Mouse (Mus musculus) spleen, postnatal 0 days (tissue): ENCODE measurements around the gene Zfp110. TPM values are rescaled to one million over a fixed set of nuclear protein-coding genes. Genes with fewer than 3 reads are reported as not detected.

Experiments
- polyA plus RNA-seq: library from polyadenylated mRNA; unstranded; fragments of >200 nt; fragmentation: Nextera tagmentation; extraction: Ambion mirVana; gene quantifications from 2 replicates; pipeline ENCODE4 v1.2.1, GENCODE M21; 2015

The Zfp110 gene
- polyA plus RNA-seq: 13.2 and 14.4 TPM in 2 replicates

GRCm38 (mm10) chr7:12834162-12835120 is at the start of gene Zfp110:
Gene Zfp110 (plus strand): TSS chr7:12834761.

DNA sequence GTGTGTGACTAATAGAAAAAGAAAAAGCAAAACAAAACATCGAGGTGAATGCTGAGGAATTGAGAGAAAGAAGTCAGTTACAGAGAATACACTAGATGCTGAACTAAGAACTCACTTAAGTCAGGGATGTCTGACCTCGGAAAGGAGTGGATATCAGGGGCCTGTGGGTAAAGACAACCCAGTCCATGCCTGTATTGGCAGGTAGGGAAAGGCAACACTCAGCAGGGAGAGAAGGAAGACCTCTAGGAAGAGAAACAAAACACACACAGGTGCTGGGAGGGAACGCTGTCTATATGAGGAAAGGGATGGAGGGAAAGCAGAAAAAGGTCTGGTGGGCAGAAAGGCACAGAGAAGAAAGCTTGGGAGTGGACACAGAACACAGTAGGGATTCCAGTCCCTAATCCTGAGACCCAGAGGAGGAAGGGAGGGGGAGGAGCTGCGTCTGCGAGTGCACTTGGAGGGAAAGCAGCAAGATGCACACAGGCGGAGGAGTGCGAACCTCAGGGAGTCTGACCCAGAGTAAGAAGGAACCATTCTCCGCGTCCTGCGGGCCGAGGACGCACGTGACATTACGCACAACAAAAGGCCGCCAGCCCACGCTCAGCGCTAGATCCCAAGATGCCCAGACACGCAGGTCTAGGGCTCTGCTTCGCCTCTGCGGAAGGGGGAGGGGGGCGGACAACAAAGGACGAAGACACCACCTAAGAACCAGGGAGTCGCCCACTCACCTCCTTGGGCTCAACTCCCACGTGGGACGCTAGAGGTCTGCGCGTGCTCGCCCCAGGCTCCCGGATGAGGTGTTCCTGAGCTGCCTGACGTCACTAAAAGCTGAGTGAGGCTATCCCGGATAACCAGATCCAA is 31.5 kb upstream of the Zfp110 start, which contains the start of gene Zscan18:
Gene Zscan18, minus strand, starts transcription at position 770 of the 861 bp plus-strand sequence.

DNA sequence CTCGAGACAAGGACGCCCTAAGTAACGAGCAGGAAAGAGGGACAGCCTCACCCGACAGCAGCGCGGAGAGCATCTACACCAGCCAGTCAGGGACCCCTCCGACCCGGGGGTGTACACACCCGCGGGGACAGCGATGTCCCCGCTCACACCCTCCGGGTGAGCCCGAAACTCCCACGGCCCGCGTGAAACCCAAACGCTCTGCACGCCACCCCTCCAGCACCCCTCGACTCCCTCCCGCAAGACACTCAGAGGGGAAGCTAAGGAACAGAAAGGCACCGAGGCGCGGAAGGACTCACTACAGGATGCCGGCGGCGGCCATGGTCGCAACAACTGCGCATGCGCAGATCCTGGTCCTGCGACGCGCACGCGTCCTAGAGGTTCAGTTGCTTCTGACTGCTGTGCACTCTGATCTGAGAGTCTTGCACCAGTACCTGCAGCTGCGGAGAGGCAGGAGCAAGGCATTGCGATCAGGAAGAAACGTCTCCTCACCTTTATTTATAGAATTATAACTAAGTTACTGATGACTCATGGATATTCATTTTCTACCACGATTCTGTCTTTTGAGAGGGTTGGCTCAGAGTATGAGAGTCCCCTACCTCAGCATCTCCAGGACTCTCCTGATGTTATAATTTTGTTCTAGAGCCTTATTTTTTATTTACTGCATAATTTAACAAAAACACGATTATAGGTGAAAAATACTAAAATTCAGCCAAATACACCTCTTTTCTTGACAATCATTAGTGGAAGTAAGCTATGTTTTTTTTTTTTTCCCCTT is 15.9 kb upstream of the Zfp110 start, which contains the start of gene Zfp329:
Gene Zfp329, minus strand, starts transcription at position 338 of the 775 bp plus-strand sequence.

DNA sequence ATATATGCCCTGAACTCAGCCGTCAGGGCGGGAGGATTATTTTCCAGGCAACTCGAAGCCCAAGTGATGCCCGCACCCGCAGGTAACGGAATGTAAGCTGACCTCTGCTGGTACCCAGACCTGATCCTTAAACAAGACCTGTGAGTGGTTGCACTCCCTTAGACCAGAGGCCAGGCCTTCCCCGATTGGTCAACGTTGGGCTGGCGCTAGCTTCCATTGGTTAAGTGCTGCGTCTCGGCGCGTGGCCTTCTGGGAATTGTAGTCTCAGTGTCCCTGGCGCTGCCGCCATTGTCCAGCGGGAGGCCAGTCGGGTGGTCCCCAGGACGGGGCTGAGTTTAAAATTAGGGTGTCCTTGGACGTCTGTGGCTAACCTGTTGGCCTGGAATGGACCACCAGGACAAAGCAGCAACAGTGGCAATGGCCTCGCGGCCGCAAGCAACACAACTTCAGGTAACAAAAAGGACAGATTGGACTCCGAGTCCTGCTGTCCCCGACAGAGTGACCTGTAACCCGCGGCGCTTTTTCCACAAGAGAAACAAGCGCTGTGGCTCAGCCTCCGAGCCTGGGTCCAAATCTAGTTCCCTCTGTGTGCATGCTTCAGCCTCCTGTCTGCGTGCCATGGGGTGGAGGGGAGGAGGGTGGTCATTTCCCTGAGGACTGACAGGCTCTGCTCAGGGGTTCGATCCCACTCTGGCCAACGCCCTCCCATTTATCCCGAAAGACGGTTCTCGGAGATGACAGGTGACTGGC is 46.5 kb downstream of the Zfp110 start, which contains the start of gene Zfp128:
Gene Zfp128, plus strand, starts transcription at position 267 of the 750 bp plus-strand sequence.

GRCm38 (mm10) chr7:12897655-12898410 is 63.3 kb downstream of the Zfp110 start, which contains the start of gene Zscan22:
Gene Zscan22 (plus strand): TSS chr7:12897815.

Other genes with a start within 250 kb of the Zfp110 start
- gene Vmn2r53, start 226.0 kb upstream of the Zfp110 start, polyA plus RNA-seq: not detected in 2 replicates
- not detected in 2 replicates for gene Vmn2r54, start 194.4 kb upstream of the Zfp110 start, polyA plus RNA-seq
- gene Vmn2r55, start 149.8 kb upstream of the Zfp110 start, polyA plus RNA-seq: not detected in 2 replicates
- gene Vmn2r56, start 99.8 kb upstream of the Zfp110 start, polyA plus RNA-seq: not detected in 2 replicates
- 0.49 and 0.86 TPM in 2 replicates for gene Zscan18, start 31.1 kb upstream of the Zfp110 start, polyA plus RNA-seq
- 5.1 and 5.9 TPM in 2 replicates for gene Zfp329, start 15.9 kb upstream of the Zfp110 start, polyA plus RNA-seq
- 0.88 and 1.4 TPM in 2 replicates for gene Zfp128, start 46.4 kb downstream of the Zfp110 start, polyA plus RNA-seq
- 3.8 and 4.0 TPM in 2 replicates for gene Zscan22, start 63.1 kb downstream of the Zfp110 start, polyA plus RNA-seq
- gene Rps5, start 87.5 kb downstream of the Zfp110 start, polyA plus RNA-seq: 1,111 and 1,114 TPM in 2 replicates
- gene Rnf225, start 92.7 kb downstream of the Zfp110 start, polyA plus RNA-seq: 0.06 and 0.12 TPM in 2 replicates
- gene Zfp324, start 131.1 kb downstream of the Zfp110 start, polyA plus RNA-seq: 3.1 and 3.2 TPM in 2 replicates
- gene Zfp446, start 143.1 kb downstream of the Zfp110 start, polyA plus RNA-seq: 2.8 and 3.1 TPM in 2 replicates
- 0.08 TPM in 1 of 2 replicates, not detected in the other for gene Slc27a5, start 163.4 kb downstream of the Zfp110 start, polyA plus RNA-seq
- 127 and 136 TPM in 2 replicates for gene Trim28, start 164.4 kb downstream of the Zfp110 start, polyA plus RNA-seq
- gene Zbtb45, start 175.3 kb downstream of the Zfp110 start, polyA plus RNA-seq: 13.7 and 13.9 TPM in 2 replicates
- gene Chmp2a, start 200.0 kb downstream of the Zfp110 start, polyA plus RNA-seq: 158 and 162 TPM in 2 replicates
- gene Ube2m, start 203.5 kb downstream of the Zfp110 start, polyA plus RNA-seq: 75.4 and 75.6 TPM in 2 replicates
- gene Mzf1, start 220.0 kb downstream of the Zfp110 start, polyA plus RNA-seq: 0.36 and 1.1 TPM in 2 replicates